Mouse (Mus musculus) c-Kit-positive CD71-positive TER-119-positive erythroid progenitor cells, embryonic 14.5 days (primary cell): ENCODE data around the gene Samt2.
"Not testable (repeated sequence)": the region's sequence is repeated elsewhere in the genome, so short reads cannot be mapped to it uniquely, and the experiment has no call there.

Source experiments
- DNase-seq: peaks from one replicate; pipeline ENCODE4 v3.0.0-alpha.2; 2013; ENCODE audit warnings: low spot score

The Samt2 gene

DNA sequence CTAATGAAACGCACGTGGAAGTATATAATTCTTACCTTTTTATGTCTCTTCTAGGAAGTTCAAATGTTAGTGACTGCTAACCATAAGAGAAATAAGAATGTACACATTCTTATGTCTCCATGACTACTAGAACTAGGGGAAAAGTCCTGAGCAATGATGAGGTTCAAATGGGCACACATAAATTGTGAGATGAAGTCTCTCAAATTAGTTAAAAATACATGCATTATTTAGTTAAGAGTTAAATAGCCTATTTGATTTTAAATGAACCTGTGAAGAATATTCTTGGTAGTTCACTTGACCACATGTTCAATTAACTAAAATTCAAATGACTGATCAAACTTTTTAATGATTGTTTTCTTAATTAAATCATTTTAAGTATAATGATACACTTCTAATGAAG lies at the start of gene Samt2:
TSS of gene Samt2 (minus strand) at position 101 of the 400 bp plus-strand sequence.
- not testable (repeated sequence) for DNase-seq
